Mouse (Mus musculus) 3T3-L1 (cell line): Measurements from ENCODE around the gene Cbarp.

Experiments
- DNase-seq: peaks from one replicate; pipeline ENCODE4 v3.0.0-alpha.2; 2015; ENCODE audit warnings: low read depth, low spot score

Gene Cbarp

DNA sequence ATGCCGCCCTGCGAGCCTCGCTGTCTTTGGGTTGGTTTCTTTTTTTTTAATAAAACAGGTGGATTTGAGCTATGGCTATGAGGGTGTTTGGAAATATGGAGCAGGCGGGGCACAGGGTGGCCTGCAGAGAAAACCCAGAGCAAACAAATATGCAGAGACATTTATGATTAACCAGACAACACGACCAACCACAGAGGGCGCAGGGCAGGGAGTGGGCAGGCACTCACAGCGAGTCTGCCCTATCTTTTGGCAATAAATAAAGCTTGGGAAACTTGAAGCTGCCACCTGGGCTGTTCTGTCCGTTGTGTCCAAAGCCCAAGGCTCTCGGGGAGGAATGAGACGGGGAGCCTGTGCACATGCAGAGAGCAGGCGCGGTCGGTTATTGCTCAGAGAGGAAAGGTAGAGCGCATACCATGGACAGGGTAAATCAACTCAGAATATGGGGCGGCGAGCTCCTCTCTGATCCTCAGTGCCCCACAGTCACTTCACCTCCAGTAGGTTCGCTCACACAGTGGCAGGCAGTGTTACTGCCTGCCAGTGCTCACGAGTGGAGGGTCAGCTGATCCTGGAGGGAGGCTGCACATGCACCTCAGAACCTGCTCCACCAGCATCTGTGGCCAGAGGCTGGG, 10.1 kb downstream of the Cbarp start:
- DNase-seq, result no peak

DNA sequence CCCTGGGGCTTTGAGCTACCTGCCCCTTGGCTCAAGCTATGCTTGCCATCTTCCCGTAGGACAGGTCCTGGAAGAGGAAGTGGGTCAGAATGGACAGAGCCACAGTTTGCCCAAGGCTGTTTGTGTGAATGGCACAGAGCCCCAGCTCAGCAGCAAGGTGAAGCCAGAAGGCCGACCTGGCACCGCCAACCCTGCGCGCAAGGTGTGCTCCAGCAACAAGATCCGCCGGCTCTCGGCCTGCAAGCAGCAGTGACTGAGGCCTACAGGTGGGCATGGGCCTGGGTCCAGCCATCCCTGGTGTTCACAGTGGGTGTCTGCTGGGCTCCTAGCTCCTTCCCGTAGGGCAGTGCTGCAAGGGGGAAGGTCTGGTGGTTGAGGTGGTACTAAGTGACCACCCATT, 10.8 kb downstream of the Cbarp start:
- no peak for DNase-seq

GRCm38 (mm10) chr10:80127920-80128319, 12.7 kb downstream of the Cbarp start:
- no peak for DNase-seq

GRCm38 (mm10) chr10:80123932-80124562, 16.6 kb downstream of the Cbarp start:
- DNase-seq, result no peak

DNA sequence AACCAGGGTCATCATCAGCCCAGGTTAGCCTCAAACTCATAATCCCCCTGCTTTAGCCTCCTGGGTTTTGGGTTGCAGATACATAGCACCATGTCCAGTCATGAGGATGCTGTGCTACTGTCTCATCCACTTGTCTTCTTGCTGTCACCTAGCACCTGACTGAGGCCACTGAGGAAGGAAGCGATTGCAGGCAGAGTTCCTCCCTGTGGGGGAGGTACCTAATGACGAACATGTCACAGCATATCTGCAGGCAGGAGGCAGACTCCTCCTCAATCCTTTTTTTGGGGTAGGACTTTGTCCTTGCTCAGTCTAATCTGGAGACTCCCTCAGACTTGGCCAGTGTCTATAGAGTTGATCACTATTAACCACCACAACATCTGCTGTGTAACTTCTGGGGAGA, 19.0 kb downstream of the Cbarp start:
- DNase-seq, result no peak

GRCm38 (mm10) chr10:80120146-80120545, 20.5 kb downstream of the Cbarp start:
- no peak for DNase-seq

GRCm38 (mm10) chr10:80118552-80118951, 22.1 kb downstream of the Cbarp start:
- no peak for DNase-seq

- DNase-seq, result no peak
Measured at GRCm38 (mm10) chr10:80117736-80118135, 22.9 kb downstream of the Cbarp start.

- peak; percentile 34 for DNase-seq
Measured at GRCm38 (mm10) chr10:80116927-80117691, 23.5 kb downstream of the Cbarp start.

- no peak for DNase-seq
Measured at GRCm38 (mm10) chr10:80116563-80116926, 24.1 kb downstream of the Cbarp start.

DNA sequence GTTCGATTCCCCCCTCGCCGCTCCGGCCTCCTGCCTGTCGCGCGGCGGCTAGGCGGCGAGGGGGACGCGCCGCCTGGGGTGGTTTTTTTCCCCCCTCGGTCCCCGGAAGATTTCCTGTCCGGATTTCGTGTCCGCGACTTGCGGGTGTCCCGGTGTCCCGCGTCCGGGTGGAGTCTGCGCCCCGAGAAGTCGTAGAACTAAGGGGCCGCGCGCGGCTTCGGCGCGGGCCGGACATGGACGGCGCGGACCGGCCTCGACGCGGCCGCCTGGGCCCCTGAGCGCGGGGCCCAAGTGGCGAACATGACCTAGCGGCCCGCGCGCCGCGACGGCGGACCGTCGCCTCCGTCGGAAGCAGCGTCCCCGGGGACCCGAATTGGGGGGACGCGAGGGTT, 24.7 kb downstream of the Cbarp start:
- no peak for DNase-seq

DNA sequence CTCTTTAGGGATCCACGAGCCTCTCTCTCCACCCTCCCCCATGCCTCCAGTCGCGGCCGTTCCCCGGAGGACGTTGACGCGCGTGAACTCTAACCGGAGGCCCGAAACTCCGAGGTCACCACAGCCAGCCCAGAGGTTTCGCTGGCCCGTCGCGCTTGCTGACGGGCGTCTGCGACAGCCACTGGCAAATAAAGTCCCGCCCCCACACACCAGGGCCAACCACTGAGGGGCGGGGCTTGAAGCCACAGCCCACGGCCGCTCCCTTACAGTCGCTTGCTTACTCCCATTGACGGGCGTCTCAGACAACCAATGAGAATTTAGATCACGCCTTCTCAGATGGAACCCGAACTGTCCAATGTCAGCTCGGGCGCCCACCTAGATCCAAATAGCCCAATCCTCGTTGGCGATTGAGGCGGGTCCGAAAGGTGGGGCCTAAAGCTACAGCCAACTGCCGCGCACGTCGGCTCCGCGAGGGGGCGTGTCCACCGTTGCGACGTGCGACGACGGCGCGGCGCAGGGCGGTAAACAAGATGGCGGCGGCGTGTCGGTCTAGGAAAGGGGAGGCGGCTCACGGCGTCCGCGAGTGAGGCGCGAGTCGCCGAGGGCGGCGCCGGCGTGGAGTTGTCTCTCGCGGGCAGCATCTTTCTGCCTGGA, 25.2 kb downstream of the Cbarp start, which contains the start of gene Stk11:
TSS of gene Stk11 (plus strand) at position 514 of the 654 bp plus-strand sequence.
- DNase-seq, result peak; percentile 100

DNA sequence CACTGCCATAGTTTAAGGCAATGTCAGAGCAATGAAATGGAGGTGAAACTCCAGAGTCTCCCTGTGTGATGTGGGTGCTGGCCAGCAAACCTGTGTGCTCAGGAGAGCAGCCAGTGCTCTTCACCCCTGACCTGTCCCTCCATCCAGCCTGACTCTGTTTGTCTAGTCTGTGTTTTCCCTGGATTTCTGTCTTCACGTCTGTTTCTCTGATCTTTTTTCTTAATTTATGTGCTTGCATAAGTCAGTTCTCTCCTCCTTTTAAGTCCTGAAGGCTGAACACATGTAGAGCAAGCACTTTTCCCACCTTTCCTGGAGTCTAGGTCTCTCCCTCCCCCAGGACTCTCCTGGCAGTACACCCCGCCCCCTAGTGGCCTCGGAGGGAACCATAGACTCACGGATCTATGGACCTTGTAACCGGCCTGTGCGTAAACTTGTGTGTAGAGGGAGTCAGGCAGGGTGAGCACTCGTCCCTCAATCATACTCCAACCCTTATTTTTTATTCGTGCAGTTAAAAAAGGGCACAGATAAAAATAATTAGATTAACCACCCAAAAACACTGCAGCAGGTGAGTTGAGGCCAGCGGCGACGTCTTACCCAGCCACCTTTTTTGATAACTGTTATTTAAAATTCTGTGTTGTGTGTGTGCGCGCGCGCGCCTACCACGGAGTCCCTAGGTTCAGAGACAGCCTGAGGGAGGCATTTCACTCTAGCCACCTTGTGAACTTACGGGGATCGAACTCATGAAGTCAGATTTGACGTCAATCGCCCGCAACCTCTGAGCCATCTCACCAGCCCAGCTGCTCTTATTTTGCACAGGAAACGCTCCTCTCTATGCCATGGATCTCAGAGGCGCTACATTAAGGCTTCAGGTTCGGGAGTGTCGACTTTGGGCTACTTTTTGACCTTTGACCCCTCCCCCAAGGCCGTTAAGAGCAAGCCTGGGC, 26.0 kb downstream of the Cbarp start:
- peak; percentile 97 for DNase-seq

DNA sequence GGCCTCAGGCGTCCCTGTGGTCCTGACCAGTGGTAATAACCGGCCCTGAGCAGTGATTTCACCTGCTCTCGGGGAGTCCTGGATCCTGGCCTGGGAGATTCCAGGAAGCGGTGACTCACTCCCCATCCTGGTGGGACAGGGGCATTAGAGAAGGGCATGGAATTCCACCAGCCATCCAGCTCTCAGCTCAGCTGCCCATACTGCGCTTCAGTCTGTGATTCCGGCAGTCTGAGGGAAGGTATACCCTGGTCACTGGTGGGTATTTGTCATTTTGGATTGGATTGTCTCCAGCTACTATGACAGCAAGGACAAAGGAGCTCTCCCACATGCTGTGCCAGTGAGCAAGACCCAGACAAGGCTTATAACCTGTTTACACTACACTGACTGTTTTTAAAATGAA, 33.0 kb downstream of the Cbarp start:
- peak; percentile 92 for DNase-seq

DNA sequence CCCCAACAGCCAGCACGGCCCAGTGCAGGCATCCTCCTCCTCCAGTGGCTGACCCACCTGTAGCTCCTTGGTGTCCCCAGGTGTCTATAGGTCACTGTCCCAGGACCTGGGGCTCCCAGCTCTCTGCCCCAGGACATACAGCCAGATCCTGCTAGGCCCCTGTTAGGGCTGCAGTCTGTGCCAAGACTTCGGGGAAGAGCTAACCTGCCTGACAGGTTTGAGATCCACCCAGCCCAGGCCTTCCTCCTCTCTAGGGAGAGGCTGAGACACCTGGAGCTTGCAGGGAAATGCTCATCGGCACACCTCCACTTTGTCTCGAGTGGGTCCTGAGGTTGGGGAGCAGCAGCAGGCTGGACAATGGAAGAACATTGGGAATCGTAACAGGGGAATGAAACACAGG, 34.7 kb downstream of the Cbarp start:
- no peak for DNase-seq

GRCm38 (mm10) chr10:80105460-80105859, 35.2 kb downstream of the Cbarp start, which contains the start of gene Sbno2:
Sbno2 (minus strand) TSS chr10:80105571.
- DNase-seq, result no peak

GRCm38 (mm10) chr10:80104181-80104580, 36.5 kb downstream of the Cbarp start:
- peak; percentile 96 for DNase-seq

DNA sequence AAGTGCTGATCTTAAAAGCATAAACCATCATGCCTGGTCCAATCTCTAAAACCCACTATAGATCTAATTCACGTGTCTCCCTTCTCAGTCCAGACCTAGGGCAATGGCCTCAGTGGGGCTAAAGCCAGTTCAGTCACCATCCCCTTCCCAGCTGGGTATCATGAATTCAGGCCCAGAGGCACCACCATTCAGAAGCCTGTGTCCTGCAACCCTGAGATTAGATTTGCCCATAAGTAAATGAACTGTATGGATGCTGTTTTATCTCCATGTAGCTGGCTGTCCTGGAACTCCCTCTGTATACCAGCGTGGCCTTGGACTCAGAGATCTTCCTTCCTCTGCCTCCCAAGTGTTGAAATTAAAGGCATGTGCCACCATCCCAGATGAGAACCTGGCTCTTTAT, 37.6 kb downstream of the Cbarp start:
- DNase-seq, result peak; percentile 35

DNA sequence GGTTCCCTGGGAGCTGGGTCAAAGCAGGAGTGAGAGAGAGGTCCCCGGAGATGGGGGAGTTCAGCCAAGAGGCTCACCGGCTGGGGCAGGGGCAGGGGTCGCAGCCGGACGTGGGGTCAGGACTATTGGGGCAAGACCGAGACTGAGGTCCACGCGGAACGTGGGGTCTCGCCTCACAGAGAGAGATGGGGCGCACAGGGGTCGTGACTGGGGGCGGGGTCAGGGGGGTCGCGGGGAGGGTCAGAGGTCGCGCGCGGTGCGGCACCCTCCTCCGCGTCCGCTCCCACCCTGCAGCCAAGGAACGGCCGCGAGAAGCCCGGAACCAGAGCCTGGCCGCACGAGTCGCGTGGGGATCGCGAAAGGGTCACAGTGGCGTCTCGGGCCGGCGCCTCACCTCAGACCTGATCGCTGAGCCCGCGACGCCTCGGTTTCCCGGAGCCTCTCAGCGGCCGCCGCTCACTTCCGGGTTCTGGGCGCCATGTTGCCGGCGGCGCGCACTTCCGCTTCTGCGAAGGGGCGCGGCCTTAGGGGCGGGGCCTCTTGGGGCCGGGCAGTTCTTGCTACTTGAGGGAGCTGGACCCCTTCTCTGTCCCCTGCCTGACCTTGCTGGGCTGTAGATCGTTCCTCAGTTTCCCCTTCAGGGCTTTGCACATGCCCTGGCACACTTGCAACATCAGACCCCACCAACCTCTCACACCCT, 38.3 kb downstream of the Cbarp start:
- DNase-seq, result peak; percentile 83

GRCm38 (mm10) chr10:80100982-80101381, 39.7 kb downstream of the Cbarp start:
- peak; percentile 79 for DNase-seq
